Mouse (Mus musculus) kidney, adult 2 months (tissue): ENCODE measurements around the gene Adamts7.

Source experiments
- CTCF ChIP-seq: fragments of 200-500 bp; conservative IDR thresholded peaks from 2 replicates; pipeline ENCODE4 v1.5.1; 2011; ENCODE audit warnings: low read depth, mild to moderate bottlenecking, control low read depth, low read length, moderate library complexity, mixed read lengths; ENCODE audit not compliant: insufficient read depth, insufficient read length
- POLR2A ChIP-seq: fragments of 200-500 bp; IDR thresholded peaks from one replicate; pipeline ENCODE4 v1.6.1; 2011; ENCODE audit warnings: low read depth, low read length, control low read depth

DNA sequence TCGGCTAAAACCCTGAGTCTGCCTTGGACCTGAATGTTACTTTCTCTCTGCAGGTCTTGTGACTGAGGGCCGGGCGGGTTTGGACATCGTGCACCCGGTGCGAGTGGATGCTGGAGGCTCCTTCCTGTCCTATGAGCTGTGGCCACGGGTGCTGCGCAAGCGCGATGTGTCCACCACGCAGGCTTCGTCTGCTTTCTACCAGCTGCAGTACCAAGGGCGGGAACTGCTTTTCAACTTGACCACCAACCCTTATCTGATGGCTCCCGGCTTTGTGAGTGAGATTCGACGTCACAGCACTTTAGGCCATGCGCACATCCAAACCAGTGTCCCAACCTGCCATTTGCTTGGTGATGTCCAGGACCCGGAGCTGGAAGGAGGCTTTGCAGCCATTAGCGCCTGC lies 8.6 kb downstream of the Adamts7 start:
- no peak for TF ChIP-seq POLR2A
- no peak for TF ChIP-seq CTCF
